Mouse (Mus musculus) left cerebral cortex, adult 18-20 months (tissue): ENCODE data around the gene Ctdsp1. TPM values are rescaled to one million over a fixed set of nuclear protein-coding genes. Genes with fewer than 3 reads are reported as not detected.

ENCODE experiments used
- DNase-seq, 2 experiments: peaks; one replicate each; pipeline ENCODE4 v3.0.0; 2021 to 2022; ENCODE audit warnings: low spot score in 2 of 2, mixed read lengths in 1 of 2
- microRNA-seq, 2 experiments: library from miRNA; unstranded; fragments of <30 nt; microRNA quantifications; one replicate each; pipeline ENCODE4 v1.2.0; 2021
- total RNA-seq, 2 experiments: library from RNA; stranded (reverse); gene quantifications; 2 replicates each; pipeline ENCODE4 v1.2.3; 2021

The Ctdsp1 gene
- total RNA-seq, 2 experiments from 2014 or later, result 26.1 to 26.4 TPM

GRCm38 (mm10) chr1:74444538-74444937, 53.2 kb downstream of the Ctdsp1 start:
- no peak for DNase-seq

Small RNA genes within 50 kb of the gene (microRNA-seq; reads per million reads assigned to microRNA genes)
- 6,760 to 7,792 reads per million in 2 experiments for gene Mir26b

Other genes starting within 250 kb of the Ctdsp1 start
- gene Cxcr2, start 237.5 kb upstream of the Ctdsp1 start, total RNA-seq, result not detected
- gene Cxcr1, start 196.9 kb upstream of the Ctdsp1 start, total RNA-seq, result not detected
- 100 to 1,000 TPM; 244 to 263 TPM for gene Arpc2, start 155.4 kb upstream of the Ctdsp1 start, total RNA-seq
- not detected for gene Gpbar1, start 113.0 kb upstream of the Ctdsp1 start, total RNA-seq
- gene Aamp, start 106.8 kb upstream of the Ctdsp1 start, total RNA-seq, result 100 to 1,000 TPM; 141 to 150 TPM
- gene Pnkd, start 106.6 kb upstream of the Ctdsp1 start, total RNA-seq, result 100 to 1,000 TPM; 179 TPM
- 10 to 100 TPM; 19.1 to 24.1 TPM for gene Tmbim1, start 85.9 kb upstream of the Ctdsp1 start, total RNA-seq
- 1 to 10 TPM in 1 of 2 experiments, under 1 TPM in 1; 0.82 to 1.5 TPM for gene Catip, start 29.4 kb upstream of the Ctdsp1 start, total RNA-seq
- 1 to 10 TPM; 3.8 to 5.5 TPM for gene Slc11a1, start 16.3 kb upstream of the Ctdsp1 start, total RNA-seq
- gene Vil1, start 17.9 kb downstream of the Ctdsp1 start, total RNA-seq, result 1 to 10 TPM in 1 of 2 experiments, under 1 TPM in 1; 0.79 to 1.6 TPM
- gene Cnot9, start 114.5 kb downstream of the Ctdsp1 start, total RNA-seq, result 10 to 100 TPM; 25.7 to 26.5 TPM
- 10 to 100 TPM; 11.5 to 12.7 TPM for gene Plcd4, start 151.4 kb downstream of the Ctdsp1 start, total RNA-seq
- gene Usp37, start 152.8 kb downstream of the Ctdsp1 start, total RNA-seq, result 10 to 100 TPM; 24.3 to 25.3 TPM
- 10 to 100 TPM; 31.5 to 32.9 TPM for gene Zfp142, start 196.7 kb downstream of the Ctdsp1 start, total RNA-seq
- 10 to 100 TPM; 23.2 to 25.2 TPM for gene Bcs1l, start 196.8 kb downstream of the Ctdsp1 start, total RNA-seq
- gene Rnf25, start 209.9 kb downstream of the Ctdsp1 start, total RNA-seq, result 10 to 100 TPM; 59.9 to 64.2 TPM
- 1 to 10 TPM; 5.7 to 5.9 TPM for gene Stk36, start 209.9 kb downstream of the Ctdsp1 start, total RNA-seq